Mouse (Mus musculus): ENCODE measurements at regions not wholly inside any gene's neighbourhood (a gene's known extent, or its start where the extent isn't known, plus 50 kb on each side); places are given as distances from the start of the nearest gene placed in this dataset.
A peak's percentile ranks its signal among the peaks of the same experiment; 100 is the strongest.
"Not testable (repeated sequence)": the region's sequence is repeated elsewhere in the genome, so short reads cannot be mapped to it uniquely, and the experiment has no call there.

DNA sequence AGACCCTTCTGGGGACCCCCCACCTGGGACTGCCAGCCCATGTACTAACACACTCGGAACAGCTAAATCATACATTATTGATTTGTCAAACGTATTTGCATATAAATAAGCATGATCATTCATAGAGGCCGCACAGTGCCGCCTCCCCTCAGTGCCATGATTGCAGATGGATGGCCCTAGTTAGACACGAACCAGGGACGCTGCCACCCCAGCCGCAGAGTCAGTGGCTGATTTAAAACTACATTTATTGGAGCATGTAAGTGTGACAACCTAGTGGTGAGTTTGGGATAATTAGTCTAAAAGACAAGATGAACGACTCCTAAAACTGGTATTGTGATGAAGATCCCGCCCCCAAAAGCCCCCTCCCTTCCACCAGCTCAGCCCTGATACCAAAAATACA is 138.3 kb upstream of the Top1 start:
- no peak for DNase-seq (ENCODE audit: low spot score in 2 of 2)

DNA sequence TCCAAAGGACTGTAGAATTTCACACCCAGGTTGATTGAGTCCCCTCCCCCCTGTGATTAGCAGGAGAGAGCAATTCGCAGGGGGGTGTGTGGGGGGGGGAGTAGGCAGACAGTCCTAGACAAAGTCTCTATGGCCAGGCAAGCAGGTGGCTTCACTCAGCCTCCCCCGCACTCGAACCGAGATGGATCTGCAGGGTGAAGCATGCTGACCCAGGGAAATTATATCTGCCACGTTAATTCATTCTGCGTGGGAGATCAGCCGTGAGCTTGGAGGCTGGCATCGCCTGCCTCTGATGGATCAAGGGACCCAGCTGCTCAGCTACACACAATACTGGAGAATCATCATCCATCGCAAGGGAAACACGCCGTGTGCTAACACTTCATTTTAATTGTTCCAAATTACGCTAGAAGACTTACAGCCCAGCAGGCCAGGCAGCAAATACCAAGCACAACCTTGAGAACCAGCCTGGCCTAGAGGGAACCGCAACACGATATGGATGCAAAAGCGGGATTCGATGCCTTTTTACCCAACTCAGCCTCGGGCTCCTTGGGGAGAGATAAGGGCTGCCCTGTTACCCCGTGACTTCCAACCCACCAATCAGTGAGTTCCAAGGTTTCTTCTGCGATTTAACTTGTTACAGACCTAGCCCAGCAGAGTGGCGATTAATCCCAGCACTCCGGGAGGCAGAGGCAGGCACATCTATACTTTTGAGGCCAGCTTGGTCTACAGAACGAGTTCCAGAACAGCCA is 137.7 kb upstream of the Top1 start:
- DNase-seq (ENCODE audit: low spot score in 2 of 2) = no peak

DNA sequence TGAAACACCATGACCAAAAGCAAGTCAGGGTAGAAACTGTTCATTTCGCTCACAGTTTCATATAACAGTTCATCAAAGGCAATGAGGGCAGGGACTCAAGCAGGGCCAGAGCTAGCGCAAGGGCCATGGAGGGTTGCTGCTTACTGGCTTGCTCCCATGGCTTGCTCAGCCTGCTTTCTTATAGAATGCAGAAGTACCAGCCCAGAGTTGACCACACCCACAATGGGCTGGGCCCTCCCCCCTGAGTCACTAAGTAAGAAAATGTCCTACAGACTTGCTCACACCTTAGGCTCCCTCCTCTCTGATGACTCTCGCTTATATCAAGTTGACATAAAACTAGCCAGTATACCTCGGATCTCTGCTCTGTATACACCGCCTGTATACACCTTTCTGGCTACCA is 135.5 kb upstream of the Top1 start:
- DNase-seq (ENCODE audit: low spot score in 2 of 2) = no peak

DNA sequence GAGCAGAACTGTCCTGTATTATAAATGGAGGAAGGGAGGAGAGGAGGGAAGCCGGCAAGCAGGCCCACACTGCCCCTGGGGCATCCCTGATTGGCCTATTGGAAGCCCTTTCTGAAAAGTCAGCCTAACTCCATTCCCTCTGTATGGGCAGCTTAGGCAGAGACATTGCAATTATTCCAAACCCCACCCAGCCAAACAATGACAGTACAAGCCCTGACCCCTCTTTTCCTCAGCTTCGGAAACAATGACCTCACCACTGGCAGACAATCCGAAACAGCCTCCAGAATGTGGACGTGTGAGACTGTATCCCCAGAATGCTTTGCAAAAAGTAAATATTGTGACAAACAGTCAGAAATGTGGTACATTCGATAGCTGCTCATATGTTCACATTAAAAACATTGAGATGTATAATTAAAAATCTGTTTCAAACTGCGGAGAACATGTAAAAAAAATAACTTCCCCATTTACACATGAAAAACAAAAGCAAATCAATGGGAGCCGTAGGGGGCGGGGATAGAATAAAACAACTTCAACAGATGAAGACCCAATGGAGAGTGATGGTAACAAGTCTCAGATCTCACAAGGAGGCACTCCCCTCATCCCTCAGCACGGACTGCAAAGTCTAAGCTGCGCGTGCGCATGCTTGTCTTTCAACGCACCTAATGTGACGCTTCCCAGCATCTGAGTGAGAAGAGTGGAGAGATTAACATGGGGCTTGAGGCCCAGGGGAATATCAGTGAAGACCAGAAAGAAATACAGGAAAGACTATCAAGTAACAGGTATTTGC is 134.9 kb upstream of the Top1 start:
- DNase-seq (ENCODE audit: low spot score in 2 of 2) = no peak

DNA sequence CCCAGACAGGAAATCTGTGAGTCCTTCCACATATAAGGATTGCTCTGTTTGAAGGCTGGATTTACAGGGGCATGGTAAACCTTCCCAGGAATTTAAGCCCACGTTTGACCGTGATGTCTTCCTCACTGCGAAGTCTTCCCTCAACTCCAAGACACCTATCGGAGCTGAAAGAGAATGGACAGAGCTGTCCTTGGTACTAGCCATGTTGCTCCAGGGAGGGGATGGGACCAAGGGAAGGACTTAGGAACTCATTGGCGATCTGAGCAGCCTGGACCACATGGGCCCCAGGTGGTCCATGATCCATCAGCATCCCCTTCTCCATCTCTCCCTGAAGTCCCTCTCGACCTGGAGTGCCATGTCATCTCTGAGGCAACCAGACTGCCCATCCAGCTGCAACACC is 130.1 kb upstream of the Top1 start:
- no peak for DNase-seq (ENCODE audit: low spot score in 2 of 2)

DNA sequence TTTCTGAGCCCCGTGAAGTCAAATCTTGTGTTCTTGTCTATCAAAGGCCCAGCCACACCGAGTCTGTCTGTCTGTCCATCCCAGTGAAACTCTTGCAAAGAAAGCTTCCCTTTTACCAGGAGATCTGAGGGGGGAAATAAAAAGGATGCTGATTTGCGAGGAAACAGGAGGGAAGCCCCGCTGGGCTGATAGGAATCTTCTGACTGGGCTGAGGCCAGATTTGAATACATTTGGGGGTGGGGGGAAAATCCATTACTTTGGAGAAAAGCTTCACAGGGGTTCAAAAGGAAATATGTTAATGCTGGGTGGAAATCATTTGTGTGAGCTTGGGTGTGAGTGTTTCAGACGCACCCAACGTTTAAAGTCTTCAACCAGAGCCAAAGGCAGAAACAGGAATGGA is 129.2 kb upstream of the Top1 start:
- no peak for DNase-seq (ENCODE audit: low spot score in 2 of 2)

DNA sequence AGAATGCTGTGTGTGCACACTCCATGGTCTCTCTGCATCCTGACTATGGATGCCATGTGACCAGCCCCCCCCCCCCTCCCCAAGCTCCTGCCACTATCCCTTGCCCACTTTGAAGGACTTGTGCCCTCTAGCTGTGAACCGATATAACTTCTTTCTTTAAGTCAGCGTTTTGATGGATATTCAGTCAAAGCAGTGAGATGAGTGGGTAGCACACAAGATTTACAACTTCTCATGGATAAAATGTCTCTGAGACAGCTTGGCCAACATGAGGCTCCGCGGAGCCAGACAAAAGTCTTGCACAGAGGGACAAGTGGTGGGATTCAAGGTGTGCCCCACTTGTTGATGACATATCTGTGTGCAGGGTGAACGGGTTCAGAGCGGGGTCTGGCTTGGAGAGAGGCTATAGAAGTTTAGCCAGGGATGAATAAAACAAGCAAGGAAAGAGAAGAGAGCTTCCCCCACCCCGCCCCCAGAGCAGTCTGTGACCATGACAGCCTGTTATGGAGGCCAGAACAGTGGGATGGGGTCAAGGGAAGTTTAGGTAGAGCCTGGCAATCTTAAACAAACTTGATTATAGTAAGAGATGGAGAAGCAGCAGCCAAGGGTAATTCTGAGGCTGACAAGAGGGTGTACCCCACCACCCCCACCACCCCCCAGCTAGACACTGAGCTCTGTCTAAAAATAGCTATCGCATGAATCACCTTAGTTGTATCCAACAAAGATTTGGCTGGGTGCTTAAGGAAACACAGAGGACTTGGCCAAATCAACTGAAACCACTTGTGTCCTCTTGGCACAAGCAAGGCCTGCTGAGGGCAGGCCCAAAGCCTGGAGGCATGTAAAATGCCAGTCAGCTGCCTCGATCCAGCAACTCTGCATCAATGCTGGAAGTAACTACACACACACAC is 120.1 kb upstream of the Top1 start:
- no peak for DNase-seq (ENCODE audit: low spot score in 2 of 2)

DNA sequence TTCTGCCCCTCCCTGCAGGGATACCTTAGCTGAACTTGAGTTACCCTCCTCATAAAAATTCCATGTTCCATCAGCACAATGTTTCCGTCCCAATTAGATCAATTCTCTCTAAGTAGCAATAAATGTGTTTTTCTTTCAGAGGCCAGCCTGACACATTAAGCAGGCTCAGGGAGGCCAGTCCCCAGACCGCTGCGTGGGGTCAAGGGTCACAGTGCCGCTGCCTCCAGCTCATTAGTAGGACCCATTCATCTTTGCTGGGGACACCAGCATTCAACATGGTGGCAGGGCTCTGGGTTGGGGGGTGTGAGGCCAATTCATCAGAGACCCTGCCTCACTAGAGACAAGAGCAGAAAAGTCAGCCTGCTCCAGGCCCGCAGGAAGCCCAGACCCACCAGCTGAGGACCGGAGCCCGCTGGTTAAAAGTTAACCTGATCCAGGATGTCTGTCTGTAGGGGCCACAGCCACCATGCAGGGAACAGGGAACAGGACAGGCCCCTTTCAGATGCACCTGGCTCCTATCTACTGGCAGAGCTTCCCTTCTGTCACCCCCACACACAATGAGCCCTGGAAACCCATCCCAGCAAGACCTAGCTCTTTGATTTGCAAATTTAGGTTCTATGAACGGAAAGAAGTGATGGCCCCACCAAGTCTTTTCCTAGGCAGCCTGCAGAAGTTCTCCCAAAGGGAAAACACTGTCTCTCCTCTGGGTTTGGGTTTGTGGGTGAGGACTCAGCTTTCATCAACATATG is 119.1 kb upstream of the Top1 start:
- DNase-seq (ENCODE audit: low spot score in 2 of 2) = no peak

DNA sequence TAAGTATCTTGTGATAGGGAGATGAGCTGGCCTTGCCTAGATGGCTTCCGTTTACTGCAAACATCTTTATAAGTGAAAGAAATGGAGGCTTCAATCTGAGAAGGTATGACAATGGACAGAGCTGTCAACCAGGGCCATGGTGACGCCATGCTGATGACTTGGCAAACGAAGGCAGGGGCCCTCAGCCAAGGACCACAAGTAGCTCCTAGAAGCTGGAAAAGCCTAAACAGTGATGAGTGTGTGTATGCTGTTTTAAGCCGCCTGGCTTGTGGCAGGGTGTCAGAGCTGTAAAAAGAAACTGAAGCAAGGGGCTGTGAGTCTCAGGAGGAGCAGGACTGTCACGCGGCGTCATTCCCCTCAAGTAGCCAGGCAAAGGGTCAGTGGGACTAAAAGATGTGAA is 116.4 kb upstream of the Top1 start:
- no peak for DNase-seq (ENCODE audit: low spot score in 2 of 2)

DNA sequence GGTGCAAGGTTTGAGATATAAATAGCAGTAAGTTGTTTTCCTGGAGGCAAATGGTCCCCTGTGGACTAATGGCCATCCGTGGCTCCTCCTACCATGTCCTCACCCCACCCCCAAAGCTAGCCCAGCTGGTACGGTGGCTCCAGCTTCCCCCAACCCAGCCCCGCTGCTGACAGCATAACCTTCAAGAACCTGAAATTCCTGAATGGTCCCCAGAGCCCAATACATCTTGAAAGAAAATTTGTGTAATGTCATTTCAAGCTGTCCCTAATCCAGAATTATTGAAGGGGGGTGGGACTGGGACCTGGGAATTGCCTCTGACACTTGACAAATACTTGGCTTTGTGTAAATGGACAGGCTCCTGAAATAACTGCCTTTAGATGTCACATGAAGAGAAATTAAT is 115.3 kb upstream of the Top1 start:
- DNase-seq (ENCODE audit: low spot score in 2 of 2) = no peak

DNA sequence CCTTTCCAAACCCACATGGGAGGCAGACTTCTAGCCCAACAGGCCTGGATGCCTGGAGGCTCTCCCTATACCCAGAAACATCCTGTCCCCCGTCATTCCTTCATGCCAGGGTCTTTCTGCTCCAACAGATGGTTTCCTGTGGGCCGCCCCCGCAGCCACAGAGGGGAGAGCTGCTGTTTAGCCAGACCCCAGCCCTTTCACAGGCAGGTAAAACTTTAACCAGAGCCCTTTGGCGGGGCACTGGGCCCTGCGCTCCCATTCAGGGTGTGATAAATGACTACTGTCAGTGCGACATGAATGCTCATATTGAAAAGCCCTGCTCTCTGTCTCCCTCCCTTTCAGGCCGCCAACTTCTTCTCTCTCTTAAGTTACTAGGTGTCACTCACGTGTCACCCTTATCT is 108.4 kb upstream of the Top1 start:
- no peak for DNase-seq (ENCODE audit: low spot score in 2 of 2)

DNA sequence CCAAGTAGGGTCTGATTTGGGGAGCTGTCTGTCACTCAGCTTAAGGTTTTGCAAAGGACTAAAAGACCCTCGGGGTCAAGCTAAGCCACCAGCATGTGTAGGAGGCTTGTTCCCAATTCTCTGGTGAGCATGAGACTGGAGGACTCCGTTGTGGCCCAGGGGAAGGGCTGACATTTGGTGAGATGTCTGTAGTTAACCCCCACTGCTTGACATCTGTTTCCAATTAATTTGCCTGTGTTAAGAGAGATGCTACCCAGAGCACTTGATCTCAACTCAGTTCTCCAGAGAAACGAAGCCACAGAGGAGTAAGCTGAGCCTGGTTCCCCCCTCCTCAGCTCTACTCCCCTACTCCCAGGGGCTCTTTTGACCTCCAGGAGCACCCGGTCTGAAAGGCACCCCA is 100.2 kb upstream of the Top1 start:
- no peak for DNase-seq (ENCODE audit: low spot score in 2 of 2)

DNA sequence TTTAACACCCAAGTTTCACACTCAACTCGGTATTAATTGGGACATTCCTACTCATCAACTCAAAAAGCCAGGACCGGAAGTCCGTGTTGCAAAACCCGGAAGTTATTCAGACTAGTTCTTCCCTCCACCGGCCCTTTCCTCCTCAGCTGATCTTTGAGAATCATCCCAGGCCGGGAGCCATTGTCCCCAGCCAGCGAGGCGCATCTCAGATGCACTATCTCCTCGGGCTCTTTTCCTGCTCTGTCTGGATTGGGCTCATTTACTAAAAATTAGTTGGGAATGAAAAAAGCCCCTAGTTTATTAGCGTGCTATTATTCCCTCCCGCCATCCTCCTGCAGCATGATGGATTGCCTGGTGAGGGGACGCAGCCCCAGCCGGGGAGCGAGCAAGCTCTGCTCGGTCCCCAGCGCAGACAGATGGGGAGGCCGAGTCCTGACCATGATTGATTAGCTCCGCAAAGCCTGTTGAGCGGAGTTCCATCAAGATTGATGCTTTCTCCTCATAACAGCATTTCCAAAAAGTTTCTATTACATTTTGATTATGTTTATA is 93.5 kb upstream of the Top1 start:
- no peak for DNase-seq (ENCODE audit: low spot score in 2 of 2)

DNA sequence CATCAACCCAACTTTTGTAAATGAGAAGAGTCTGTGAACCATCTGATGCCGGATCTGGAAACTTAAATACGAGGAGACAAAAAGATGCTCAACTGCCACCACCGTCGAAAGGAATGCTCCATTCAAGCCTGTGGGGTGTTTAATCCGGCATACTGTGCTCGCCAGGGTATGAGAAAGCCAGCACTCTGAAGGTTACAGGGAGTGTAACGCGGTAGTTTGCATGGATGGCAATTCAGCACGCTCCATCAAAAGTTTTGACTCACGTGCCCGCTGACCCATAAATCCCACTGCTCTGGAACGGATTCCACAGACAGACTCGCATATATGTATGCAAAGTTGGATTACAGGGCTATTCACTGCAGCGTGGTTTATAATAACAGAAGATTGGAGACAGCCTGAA is 84.0 kb upstream of the Top1 start:
- no peak for DNase-seq (ENCODE audit: low spot score in 2 of 2)

DNA sequence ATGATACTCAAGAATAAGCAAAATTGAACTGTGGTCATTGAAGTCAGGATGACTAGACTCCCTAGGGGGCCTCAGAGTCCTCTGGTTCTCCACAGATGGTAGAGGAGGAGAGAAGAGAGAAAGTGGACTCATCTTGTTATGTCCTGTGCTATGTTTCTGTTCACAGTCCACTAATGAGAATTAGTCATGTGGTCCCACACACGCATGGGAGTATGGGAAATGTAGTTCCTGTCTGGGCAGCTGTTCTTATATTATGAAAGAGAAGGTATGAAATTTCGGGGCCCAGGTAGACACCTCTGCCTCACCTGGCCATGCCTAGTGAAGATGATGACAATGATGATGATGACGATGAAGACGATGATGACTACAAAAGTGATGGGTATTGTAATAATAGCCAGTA is 77.9 kb upstream of the Top1 start:
- DNase-seq (ENCODE audit: low spot score in 2 of 2) = no peak

DNA sequence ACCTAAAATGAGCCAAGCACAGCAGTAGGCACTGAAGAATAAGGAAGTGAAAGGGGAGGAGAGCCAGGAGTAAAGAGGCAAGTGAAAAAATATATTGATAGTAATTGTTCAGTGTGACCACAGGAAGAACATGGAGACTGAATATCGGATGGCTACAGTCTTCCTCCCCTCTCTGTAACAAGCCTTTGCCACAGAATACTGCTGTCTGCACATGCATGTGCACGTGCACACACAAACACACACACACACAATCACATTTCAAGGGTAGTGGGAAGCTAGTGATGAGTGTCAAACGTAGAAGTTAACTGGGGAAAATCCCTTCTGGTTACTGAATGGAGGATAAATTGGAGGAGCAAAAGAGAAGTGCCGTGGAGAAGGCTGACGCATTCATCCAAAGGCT is 76.2 kb upstream of the Top1 start:
- no peak for DNase-seq (ENCODE audit: low spot score in 2 of 2)

DNA sequence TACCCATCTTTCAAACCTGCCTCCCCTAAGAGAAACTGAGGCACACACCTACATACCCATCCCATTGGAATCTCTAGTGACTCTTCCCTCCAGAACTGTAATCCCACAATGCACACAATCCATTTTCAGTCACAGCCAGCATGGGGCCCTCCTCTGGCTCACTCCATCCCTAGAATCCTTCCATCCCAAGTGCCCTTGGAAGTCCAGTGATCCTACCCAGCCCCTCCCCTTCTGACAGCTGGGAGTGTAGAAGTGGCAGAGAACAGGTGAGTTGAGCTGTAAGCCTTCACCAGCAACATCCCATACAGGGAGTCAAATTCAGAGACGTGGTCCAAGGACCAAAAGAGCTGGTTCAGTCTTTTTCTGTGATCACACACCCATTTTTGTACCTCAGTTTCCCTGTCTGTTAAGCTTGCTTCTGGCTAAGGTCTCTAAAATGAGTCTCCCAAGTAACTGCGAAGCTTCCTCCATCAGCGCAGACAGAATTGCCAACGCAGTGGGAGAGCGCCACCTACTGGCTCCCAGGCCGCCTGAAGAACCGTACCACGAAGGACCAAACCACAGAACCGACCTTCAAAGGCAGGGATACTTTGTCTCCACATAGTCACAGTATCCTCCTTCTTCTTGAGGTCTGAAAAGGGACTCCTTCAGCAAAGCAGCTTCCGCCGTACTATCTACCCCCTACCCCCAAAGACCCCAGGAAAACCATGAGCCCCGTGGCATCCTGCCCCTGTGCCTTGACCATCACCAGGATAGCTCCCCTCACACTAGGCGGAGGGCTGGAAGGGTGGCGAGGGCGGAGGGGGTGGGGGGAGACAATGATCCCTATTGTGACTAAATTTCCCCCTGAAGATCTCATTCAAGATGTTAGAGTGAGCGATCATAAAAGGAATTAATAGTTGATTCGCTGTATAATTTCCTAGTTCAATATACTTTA is 67.0 kb upstream of the Top1 start:
- DNase-seq (ENCODE audit: low spot score in 2 of 2) = peak; percentile 34 to 53

DNA sequence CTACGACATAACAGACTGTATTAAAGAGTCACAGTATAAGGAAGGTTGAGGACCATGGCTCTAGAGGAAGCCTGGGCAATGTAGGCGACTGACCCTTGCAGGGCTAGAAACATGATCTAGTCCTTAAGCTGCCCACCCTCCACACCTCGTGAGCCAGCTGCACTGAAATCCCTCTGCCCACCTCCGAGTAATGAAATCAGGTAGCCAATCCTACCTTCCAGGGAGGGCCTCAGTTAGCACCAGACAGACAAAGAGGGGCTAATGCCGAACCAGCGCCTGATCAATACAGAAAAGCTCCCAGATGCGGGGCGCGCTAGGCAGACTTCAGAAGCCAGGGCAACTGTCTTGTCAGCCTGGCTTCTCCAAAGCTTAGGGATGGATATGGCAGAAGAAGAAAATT is 65.4 kb upstream of the Top1 start:
- DNase-seq (ENCODE audit: low spot score in 2 of 2) = no peak

DNA sequence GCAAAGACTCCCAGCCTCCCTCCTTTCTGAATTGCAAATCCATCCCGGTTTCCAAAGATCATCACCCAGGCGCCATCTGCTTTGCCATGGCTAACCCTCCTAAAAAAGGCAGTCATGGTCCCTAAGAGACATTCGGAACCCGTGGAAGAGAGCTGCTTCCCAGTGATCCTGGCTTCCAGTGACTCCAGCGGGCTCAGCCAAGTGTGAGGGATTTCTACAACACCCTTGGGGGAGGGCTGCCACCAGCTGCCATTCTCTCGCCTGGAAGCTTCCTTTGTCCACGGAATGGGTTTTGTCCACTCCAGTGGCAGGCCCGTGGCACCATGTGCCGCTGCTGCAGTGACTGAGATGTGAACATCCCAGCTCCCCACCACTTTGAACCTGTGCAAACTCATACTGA is 64.7 kb upstream of the Top1 start:
- DNase-seq (ENCODE audit: low spot score in 2 of 2) = no peak

DNA sequence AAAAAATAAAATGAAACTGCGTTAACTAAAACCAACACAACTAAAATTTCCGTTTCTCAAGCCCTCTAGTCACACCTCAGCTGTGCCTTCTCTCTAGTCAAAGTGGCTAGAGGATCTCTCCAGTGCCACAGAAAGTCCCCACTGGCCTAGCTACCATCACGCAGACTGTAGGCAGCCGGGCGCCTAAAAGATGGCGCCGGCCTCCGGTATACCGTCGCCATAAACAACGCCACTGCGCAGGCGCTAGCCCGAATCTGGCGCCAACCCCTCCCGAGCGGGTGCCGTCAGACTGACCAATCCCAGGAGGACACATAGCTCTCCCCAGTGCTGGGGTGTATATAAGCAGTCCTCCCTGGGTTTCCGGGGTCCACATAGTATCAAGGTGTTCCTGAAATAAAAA is 62.7 kb upstream of the Top1 start:
- not testable (repeated sequence) for DNase-seq (ENCODE audit: low spot score in 2 of 2)

All from natural killer cell, adult 2 months (primary cell).